Mouse (Mus musculus): ENCODE data around the gene Cab39l.
A peak's percentile ranks its signal among the peaks of the same experiment; 100 is the strongest.
"Not testable (repeated sequence)": the region's sequence is repeated elsewhere in the genome, so short reads cannot be mapped to it uniquely, and the experiment has no call there.

Cab39l gene

GRCm38 (mm10) chr14:59440558-59441471 is at the start of gene Cab39l, which contains the start of gene Setdb2:
Gene Cab39l, plus strand, starts transcription at chr14:59440972.
Gene Setdb2, minus strand, starts transcription at chr14:59440884.
- Histone ChIP-seq H3K4me1 (replicated peaks; ENCODE audit: low read depth, low read length) (peaks cover 16% of the 10 kb centered on the region), H3K27me3 (ENCODE audit: insufficient read depth, low read length) (no peaks in the 10 kb centered on the region), H3K4me3 (replicated peaks; ENCODE audit: low read length) (peak within 1 kb of the TSS; percentile 93), H3K9me3 (ENCODE audit: low read length) (no peaks in the 10 kb centered on the region), H3K36me3 (ENCODE audit: insufficient read depth, low read length) (no peaks in the 10 kb centered on the region)
- TF ChIP-seq CTCF (conservative IDR thresholded peaks at IDR 0.05; ENCODE audit: low read length): no peak
- no peak for TF ChIP-seq NANOG (IDR thresholded peaks at IDR 0.05; ENCODE audit: borderline replicate concordance, low read length)
- no peak for TF ChIP-seq POU5F1 (IDR thresholded peaks at IDR 0.05; ENCODE audit: borderline replicate concordance, low read length)

DNA sequence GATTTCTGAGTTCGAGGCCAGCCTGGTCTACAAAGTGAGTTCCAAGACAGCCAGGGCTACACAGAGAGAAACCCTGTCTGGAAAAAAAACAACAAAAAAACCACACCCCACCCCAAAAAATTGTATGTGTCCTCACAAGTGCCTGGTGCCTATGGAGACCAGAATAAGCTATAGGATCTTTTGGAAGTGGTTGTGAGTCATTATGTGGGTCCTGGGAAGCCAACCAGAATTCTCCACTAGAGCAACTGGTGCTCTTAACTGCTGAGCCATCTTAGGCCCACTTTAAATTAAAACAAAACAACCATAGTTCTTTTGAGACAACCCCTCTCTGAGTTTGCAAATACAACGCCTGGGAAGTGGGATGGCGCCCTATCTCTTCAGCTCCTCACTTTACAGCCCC is 45.5 kb upstream of the Cab39l start, which contains the start of gene Phf11c:
TSS of gene Phf11c (minus strand) at position 101 of the 400 bp plus-strand sequence.
- Histone ChIP-seq H3K27me3 (ENCODE audit: insufficient read depth, low read length) (no peaks in the 10 kb centered on the region), H3K4me1 (replicated peaks; ENCODE audit: low read depth, low read length) (no peaks in the 10 kb centered on the region), H3K4me3 (replicated peaks; ENCODE audit: low read length) (no peak within 1 kb of the TSS), H3K36me3 (ENCODE audit: insufficient read depth, low read length) (peaks cover 25% of the 10 kb centered on the region), H3K9me3 (ENCODE audit: low read length) (no peaks in the 10 kb centered on the region)
- TF ChIP-seq CTCF (conservative IDR thresholded peaks at IDR 0.05; ENCODE audit: low read length) (no peak), NANOG (IDR thresholded peaks at IDR 0.05; ENCODE audit: borderline replicate concordance, low read length) (no peak), POU5F1 (IDR thresholded peaks at IDR 0.05; ENCODE audit: borderline replicate concordance, low read length) (no peak)

GRCm38 (mm10) chr14:59396999-59397398 is 43.8 kb upstream of the Cab39l start:
- TF ChIP-seq CTCF (conservative IDR thresholded peaks at IDR 0.05; ENCODE audit: low read length) (no peak), NANOG (IDR thresholded peaks at IDR 0.05; ENCODE audit: borderline replicate concordance, low read length) (no peak), POU5F1 (IDR thresholded peaks at IDR 0.05; ENCODE audit: borderline replicate concordance, low read length) (no peak)
- H3K9me3 ChIP-seq (ENCODE audit: low read length): no peaks in the 10 kb centered on the region
- peaks cover 37% of the 10 kb centered on the region for H3K36me3 ChIP-seq (ENCODE audit: insufficient read depth, low read length)
- H3K4me1 ChIP-seq (replicated peaks; ENCODE audit: low read depth, low read length): no peaks in the 10 kb centered on the region
- H3K4me3 ChIP-seq (replicated peaks; ENCODE audit: low read length): no peak overlapping the region
- no peaks in the 10 kb centered on the region for H3K27me3 ChIP-seq (ENCODE audit: insufficient read depth, low read length)

DNA sequence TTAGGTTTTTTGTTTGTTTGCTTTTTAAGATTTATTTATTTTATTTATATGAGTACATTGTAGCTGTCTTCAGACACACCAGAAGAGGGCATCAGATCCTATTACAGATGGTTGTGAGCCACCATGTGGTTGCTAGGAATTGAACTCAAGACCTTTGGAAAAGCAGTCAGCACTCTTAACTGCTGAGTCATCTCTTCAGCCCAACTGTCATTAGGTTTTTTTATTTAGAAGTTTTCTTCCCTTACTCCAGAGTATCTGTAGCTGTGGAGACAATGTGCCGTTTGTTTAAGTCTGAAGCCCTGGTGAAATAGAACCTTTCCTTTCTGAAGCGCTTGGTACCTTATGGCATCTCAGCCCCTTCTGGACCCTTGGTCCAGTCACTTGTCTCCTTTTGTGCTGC is 25.8 kb upstream of the Cab39l start:
- peaks cover 56% of the 10 kb centered on the region for H3K36me3 ChIP-seq (ENCODE audit: insufficient read depth, low read length)
- H3K4me3 ChIP-seq (replicated peaks; ENCODE audit: low read length); H3K27me3 ChIP-seq (ENCODE audit: insufficient read depth, low read length); H3K4me1 ChIP-seq (replicated peaks; ENCODE audit: low read depth, low read length); H3K9me3 ChIP-seq (ENCODE audit: low read length): not testable (repeated sequence)

- Histone ChIP-seq H3K36me3 (ENCODE audit: insufficient read depth, low read length) (peaks cover 46% of the 10 kb centered on the region), H3K9me3 (ENCODE audit: low read length) (no peaks in the 10 kb centered on the region), H3K4me1 (replicated peaks; ENCODE audit: low read depth, low read length) (peaks cover 3% of the 10 kb centered on the region; the same call in 1 of the 2 replicates), H3K27me3 (ENCODE audit: insufficient read depth, low read length) (no peaks in the 10 kb centered on the region), H3K4me3 (replicated peaks; ENCODE audit: low read length) (no peak overlapping the region)
- TF ChIP-seq CTCF (conservative IDR thresholded peaks at IDR 0.05; ENCODE audit: low read length) (no peak), POU5F1 (IDR thresholded peaks at IDR 0.05; ENCODE audit: borderline replicate concordance, low read length) (no peak), NANOG (IDR thresholded peaks at IDR 0.05; ENCODE audit: borderline replicate concordance, low read length) (no peak)
Measured at GRCm38 (mm10) chr14:59418171-59418570, 22.6 kb upstream of the Cab39l start.

- Histone ChIP-seq H3K27me3 (ENCODE audit: insufficient read depth, low read length) (no peaks in the 10 kb centered on the region), H3K36me3 (ENCODE audit: insufficient read depth, low read length) (peaks cover 18% of the 10 kb centered on the region), H3K4me3 (replicated peaks; ENCODE audit: low read length) (no peak overlapping the region), H3K9me3 (ENCODE audit: low read length) (no peaks in the 10 kb centered on the region), H3K4me1 (replicated peaks; ENCODE audit: low read depth, low read length) (no peaks in the 10 kb centered on the region)
- TF ChIP-seq CTCF (conservative IDR thresholded peaks at IDR 0.05; ENCODE audit: low read length): no peak
- no peak for TF ChIP-seq POU5F1 (IDR thresholded peaks at IDR 0.05; ENCODE audit: borderline replicate concordance, low read length)
Measured at GRCm38 (mm10) chr14:59422912-59423663, 17.7 kb upstream of the Cab39l start.

GRCm38 (mm10) chr14:59430556-59430955 is 10.2 kb upstream of the Cab39l start:
- Histone ChIP-seq H3K4me3 (replicated peaks; ENCODE audit: low read length) (no peak overlapping the region), H3K4me1 (replicated peaks; ENCODE audit: low read depth, low read length) (no peaks in the 10 kb centered on the region), H3K27me3 (ENCODE audit: insufficient read depth, low read length) (no peaks in the 10 kb centered on the region), H3K36me3 (ENCODE audit: insufficient read depth, low read length) (0 out of 2 replicates have a peak, but pooled peaks cover 4% of the 10 kb centered on the region), H3K9me3 (ENCODE audit: low read length) (no peaks in the 10 kb centered on the region)
- no peak for TF ChIP-seq POU5F1 (IDR thresholded peaks at IDR 0.05; ENCODE audit: borderline replicate concordance, low read length)
- no peak for TF ChIP-seq CTCF (conservative IDR thresholded peaks at IDR 0.05; ENCODE audit: low read length)
- TF ChIP-seq NANOG (IDR thresholded peaks at IDR 0.05; ENCODE audit: borderline replicate concordance, low read length): no peak

GRCm38 (mm10) chr14:59433902-59434301 is 6.9 kb upstream of the Cab39l start:
- no peaks in the 10 kb centered on the region for H3K9me3 ChIP-seq (ENCODE audit: low read length)
- 0 out of 2 replicates have a peak, but pooled peaks cover 2% of the 10 kb centered on the region for H3K36me3 ChIP-seq (ENCODE audit: insufficient read depth, low read length)
- TF ChIP-seq CTCF (conservative IDR thresholded peaks at IDR 0.05; ENCODE audit: low read length): no peak
- TF ChIP-seq POU5F1 (IDR thresholded peaks at IDR 0.05; ENCODE audit: borderline replicate concordance, low read length): no peak
- TF ChIP-seq NANOG (IDR thresholded peaks at IDR 0.05; ENCODE audit: borderline replicate concordance, low read length): no peak
- H3K27me3 ChIP-seq (ENCODE audit: insufficient read depth, low read length): no peaks in the 10 kb centered on the region
- H3K4me3 ChIP-seq (replicated peaks; ENCODE audit: low read length): no peak overlapping the region
- no peaks in the 10 kb centered on the region for H3K4me1 ChIP-seq (replicated peaks; ENCODE audit: low read depth, low read length)

Data from E14TG2a.4 (cell line).